Mouse (Mus musculus) neural tube, embryonic 13.5 days (tissue): ENCODE measurements around the gene Mrpl58. TPM values are rescaled to one million over a fixed set of nuclear protein-coding genes. Genes with fewer than 3 reads are reported as not detected.

Source experiments
- ATAC-seq: fragments of 200-750 bp; cut with Nextera tagmentation; 2 replicates; pipeline ENCODE4 v1.8.0; 2017; ENCODE audit warnings: low read depth, mild to moderate bottlenecking, moderate TSS enrichment, moderate library complexity
- H3K27ac ChIP-seq: fragments of 300-500 bp; sonication (generic); replicated peaks from 2 replicates; pipeline ENCODE4 v1.5.1; 2015; ENCODE audit warnings: moderate library complexity, mild to moderate bottlenecking, inconsistent platforms
- H3K27me3 ChIP-seq: fragments of 300-500 bp; sonication (generic); 2 replicates; pipeline ENCODE4 v1.6.1; 2015; ENCODE audit warnings: mild to moderate bottlenecking, inconsistent platforms
- H3K36me3 ChIP-seq: fragments of 300-500 bp; sonication (generic); 2 replicates; pipeline ENCODE4 v1.6.1; 2015; ENCODE audit warnings: mild to moderate bottlenecking, inconsistent platforms
- H3K4me1 ChIP-seq: fragments of 300-500 bp; sonication (generic); replicated peaks from 2 replicates; pipeline ENCODE4 v1.6.1; 2015; ENCODE audit warnings: inconsistent platforms
- H3K4me2 ChIP-seq: fragments of 300-500 bp; sonication (generic); 2 replicates; pipeline ENCODE4 v1.6.1; 2015; ENCODE audit warnings: inconsistent platforms, mild to moderate bottlenecking, moderate library complexity
- H3K4me3 ChIP-seq: fragments of 300-500 bp; sonication (generic); 2 replicates; pipeline ENCODE4 v1.5.1; 2015; ENCODE audit warnings: mild to moderate bottlenecking, inconsistent platforms
- H3K9ac ChIP-seq: fragments of 300-500 bp; sonication (generic); 2 replicates; pipeline ENCODE4 v1.6.1; 2015; ENCODE audit warnings: moderate library complexity, mild to moderate bottlenecking, inconsistent platforms
- H3K9me3 ChIP-seq: fragments of 300-500 bp; sonication (generic); 2 replicates; pipeline ENCODE4 v1.6.1; 2016; ENCODE audit warnings: inconsistent platforms
- WGBS: fragments of 180-500 bp; shearing (Covaris S2); methylation state at CpG from one replicate; pipeline ENCODE4 v1.1.7; 2015; 5-methylcytosine and 5-hydroxymethylcytosine counted together
- polyA plus RNA-seq: library from polyadenylated mRNA; unstranded; fragments of >200 nt; fragmentation: Nextera tagmentation; extraction: Ambion mirVana; gene quantifications from 2 replicates; pipeline ENCODE4 v1.2.1, GENCODE M21; 2015

Mrpl58 gene
- polyA plus RNA-seq, 1 experiment from 2014 or later: 203 TPM

DNA sequence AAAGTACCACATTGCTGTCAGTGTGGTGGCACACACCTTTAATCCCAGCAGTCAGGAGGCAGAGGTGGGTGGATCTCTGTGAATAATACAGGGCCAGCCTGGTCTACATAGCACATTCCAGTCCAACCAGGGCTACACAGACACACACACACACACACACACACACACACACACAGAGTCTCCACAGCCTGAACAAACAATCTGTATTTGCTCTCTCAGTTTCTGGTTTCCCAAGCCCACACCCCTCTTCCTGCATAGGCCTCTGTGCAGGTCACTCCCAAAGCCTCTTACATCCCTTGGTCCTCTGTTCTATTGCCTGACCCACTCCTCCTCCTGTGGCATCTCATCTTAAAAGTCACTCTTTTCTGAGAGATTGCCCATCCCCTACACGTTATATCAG is 31.5 kb upstream of the Mrpl58 start:
- Histone ChIP-seq H3K4me2 (no peak overlapping the region), H3K27ac (no peak overlapping the region), H3K27me3 (peaks cover 60% of the 10 kb centered on the region), H3K4me3 (no peak overlapping the region), H3K9me3 (no peaks in the 10 kb centered on the region), H3K4me1 (peaks cover 20% of the 10 kb centered on the region), H3K36me3 (no peaks in the 10 kb centered on the region), H3K9ac (no peak overlapping the region)
- ATAC-seq: no peak
- WGBS: 72% methylated on average over 1 of the region's 1 CpGs

DNA sequence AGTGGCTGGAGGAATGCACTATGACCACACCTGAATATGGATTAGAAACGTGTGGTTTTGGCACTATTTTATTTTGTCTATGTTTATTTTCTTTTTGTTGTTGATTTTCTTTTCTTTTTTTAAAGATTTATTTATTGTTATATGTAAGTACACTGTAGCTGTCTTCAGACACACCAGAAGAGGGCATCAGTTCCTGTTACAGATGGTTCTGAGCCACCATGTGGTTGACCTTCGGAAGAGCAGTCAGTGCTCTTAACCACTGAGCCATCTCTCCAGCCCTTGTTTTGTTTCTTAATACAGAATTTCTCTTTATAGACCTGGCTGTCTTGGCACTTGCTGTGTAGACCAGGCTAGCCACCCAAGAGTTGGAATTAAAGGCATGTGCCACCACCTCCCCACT is 30.8 kb upstream of the Mrpl58 start:
- Histone ChIP-seq H3K36me3 (no peaks in the 10 kb centered on the region), H3K4me2 (no peak overlapping the region), H3K9ac (no peak overlapping the region), H3K27ac (no peak overlapping the region), H3K4me1 (peaks cover 17% of the 10 kb centered on the region), H3K9me3 (no peaks in the 10 kb centered on the region), H3K4me3 (no peak overlapping the region), H3K27me3 (peaks cover 60% of the 10 kb centered on the region)
- WGBS: 54% methylated on average over 2 of the region's 2 CpGs
- no peak for ATAC-seq

DNA sequence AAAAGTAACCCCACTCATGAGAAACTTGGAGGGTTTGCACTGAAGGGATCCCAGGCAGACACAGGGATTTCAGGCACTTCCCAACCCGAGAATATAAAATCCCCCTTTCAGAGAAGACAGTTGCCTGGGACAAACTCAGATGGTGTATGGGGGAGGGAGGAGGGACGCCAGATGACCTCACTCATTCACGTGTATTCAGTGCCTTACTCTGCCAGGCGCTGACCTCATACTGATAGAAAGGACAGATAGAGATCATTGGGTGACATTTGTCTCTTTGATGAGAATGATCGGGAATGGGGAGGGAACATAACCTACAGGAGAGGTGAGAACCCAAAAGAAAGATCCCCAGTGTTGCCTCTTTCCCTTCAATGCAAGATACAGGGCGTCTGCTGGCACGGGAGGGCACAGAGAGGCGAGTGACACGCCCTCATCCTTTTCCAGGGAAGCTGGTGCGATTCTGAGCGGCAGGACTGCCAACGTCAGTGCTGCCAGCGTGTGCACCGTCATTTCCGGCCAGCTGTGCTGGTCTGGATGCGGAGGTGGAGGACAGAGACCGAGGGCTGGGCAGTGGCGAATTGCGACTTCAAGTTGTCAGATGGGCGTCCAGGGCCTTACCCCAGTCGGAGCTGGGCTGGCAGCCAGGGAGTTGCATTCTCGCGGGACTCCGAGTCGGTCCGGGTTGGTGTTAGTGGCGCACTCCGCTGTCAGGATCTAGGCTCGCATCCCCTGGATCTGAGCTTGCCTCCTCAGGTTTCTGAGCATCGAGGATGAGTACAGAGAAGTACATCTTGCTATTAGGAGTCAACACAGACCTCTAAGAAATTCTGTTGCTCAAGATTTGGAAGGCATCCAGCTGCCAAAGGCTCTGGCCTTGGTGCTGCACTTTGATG is 29.5 kb upstream of the Mrpl58 start:
- peak overlapping the region; percentile 75 for H3K9ac ChIP-seq
- H3K27me3 ChIP-seq: peaks cover 51% of the 10 kb centered on the region
- H3K4me2 ChIP-seq: peak overlapping the region; percentile 70
- 2% methylated on average over 30 of the region's 30 CpGs for WGBS
- peak overlapping the region; percentile 57 for H3K27ac ChIP-seq
- H3K4me3 ChIP-seq: peak overlapping the region; percentile 46
- H3K36me3 ChIP-seq: no peaks in the 10 kb centered on the region
- no peaks in the 10 kb centered on the region for H3K9me3 ChIP-seq
- peak; percentile 71 for ATAC-seq
- peaks cover 16% of the 10 kb centered on the region for H3K4me1 ChIP-seq

DNA sequence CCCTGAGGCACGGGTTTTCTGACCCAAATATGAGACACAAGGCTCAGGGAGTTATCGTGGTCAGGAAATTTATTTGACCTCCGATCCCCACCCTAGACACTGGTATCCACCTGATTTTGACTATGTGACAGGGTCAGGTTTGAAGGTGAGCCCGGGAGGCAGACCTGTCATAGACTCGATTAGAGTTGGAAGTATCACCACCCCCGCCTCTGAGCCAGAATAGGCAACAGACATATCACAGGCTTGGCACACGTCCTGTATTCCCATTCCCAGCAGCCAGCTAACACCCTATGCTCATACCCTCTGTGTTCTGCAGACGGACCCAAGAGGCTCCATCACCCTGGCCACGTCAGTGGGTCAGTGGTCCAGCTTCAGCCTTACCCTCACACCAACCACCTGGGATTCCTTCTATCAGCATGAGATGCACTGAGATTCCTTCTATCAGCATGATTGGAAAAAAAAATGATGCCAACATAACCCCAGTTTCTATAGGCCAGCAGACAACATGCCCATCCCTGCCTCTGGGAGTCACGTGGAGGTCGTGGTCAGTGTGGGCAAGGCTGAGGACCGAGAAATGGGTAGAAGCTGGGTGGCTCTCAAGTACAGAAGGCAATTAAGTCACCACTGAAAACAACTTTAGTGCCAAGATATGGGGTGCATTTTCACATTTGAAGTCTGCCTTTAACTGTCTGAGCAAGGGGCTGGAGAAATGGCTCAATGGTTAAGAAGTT is 28.7 kb upstream of the Mrpl58 start:
- Histone ChIP-seq H3K4me1 (peaks cover 16% of the 10 kb centered on the region), H3K4me3 (peak overlapping the region; percentile 46), H3K4me2 (peak overlapping the region; percentile 70), H3K9ac (peak overlapping the region; percentile 75), H3K27ac (peak overlapping the region; percentile 57), H3K9me3 (no peaks in the 10 kb centered on the region), H3K36me3 (no peaks in the 10 kb centered on the region), H3K27me3 (peaks cover 45% of the 10 kb centered on the region)
- 68% methylated on average over 12 of the region's 12 CpGs for WGBS
- peak; percentile 12; the same call in 1 of the 2 replicates for ATAC-seq

DNA sequence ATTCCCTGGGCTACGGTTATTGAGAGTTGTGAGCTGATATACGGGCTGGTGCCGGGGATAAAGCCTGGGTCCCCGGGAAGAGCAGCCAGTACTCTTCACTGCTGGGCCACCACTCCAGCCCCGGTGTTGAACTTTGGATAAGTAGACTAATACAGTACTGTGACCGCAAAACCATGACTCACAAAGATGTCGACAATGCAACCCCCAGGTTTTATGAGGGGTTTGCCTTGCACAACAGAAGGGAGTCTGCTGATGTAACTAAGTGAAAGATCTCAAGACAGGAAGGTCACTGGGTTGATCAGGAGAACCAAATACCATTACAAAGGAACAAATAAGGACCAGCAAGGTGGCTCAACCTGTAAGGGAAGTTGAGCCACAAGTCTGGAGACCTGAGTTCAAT is 26.8 kb upstream of the Mrpl58 start:
- Histone ChIP-seq H3K4me3 (no peak overlapping the region), H3K9ac (no peak overlapping the region), H3K9me3 (no peaks in the 10 kb centered on the region), H3K36me3 (no peaks in the 10 kb centered on the region), H3K4me1 (peaks cover 19% of the 10 kb centered on the region), H3K27me3 (peaks cover 34% of the 10 kb centered on the region), H3K4me2 (no peak overlapping the region), H3K27ac (no peak overlapping the region)
- no peak for ATAC-seq
- WGBS: 61% methylated on average over 7 of the region's 7 CpGs

DNA sequence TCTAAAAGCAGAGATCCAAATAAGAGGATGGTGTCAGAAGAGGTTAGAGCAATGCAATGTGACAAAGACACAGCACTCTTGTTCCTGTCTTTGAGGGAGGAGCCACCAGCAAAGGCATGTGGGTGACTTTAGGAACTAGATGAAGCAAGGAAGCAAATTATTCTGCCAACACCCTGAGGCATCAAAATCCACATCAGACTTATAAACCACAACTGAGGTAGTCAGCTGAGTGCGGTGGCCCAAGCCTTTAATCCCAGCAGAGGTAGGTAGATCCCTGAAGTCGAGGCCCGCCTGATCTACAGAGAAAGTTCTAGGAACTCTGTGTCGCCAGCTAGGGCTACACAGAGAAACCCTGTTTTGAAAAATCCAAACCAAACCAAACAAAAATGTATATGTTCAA is 26.3 kb upstream of the Mrpl58 start:
- no peak overlapping the region for H3K9ac ChIP-seq
- H3K27me3 ChIP-seq: peaks cover 30% of the 10 kb centered on the region
- H3K9me3 ChIP-seq: no peaks in the 10 kb centered on the region
- no peak overlapping the region for H3K4me2 ChIP-seq
- no peak overlapping the region for H3K27ac ChIP-seq
- H3K4me3 ChIP-seq: no peak overlapping the region
- ATAC-seq: no peak
- H3K4me1 ChIP-seq: peaks cover 19% of the 10 kb centered on the region
- 87% methylated on average over 4 of the region's 4 CpGs for WGBS
- H3K36me3 ChIP-seq: no peaks in the 10 kb centered on the region

DNA sequence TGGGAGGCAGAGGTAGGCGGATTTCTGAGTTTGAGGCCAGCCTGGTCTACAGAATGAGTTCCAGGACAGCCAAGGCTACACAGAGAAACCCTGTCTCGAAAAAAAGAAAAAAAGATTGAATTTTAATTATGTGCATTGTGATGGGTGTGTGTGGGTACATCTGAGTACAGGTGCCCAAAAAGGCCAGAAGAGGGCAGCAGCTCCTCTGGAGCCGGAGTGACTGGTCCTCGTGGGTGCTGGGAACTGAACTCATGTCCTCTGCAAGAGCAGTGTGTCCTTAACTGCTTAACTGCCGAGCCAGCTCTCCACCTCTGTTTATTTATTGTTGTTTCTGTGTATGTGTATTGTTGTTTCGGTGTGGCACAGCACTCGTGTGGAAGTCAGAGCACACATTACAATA is 25.7 kb upstream of the Mrpl58 start:
- no peak for ATAC-seq
- H3K4me1 ChIP-seq: peaks cover 24% of the 10 kb centered on the region
- 86% methylated on average over 7 of the region's 7 CpGs for WGBS
- peaks cover 26% of the 10 kb centered on the region for H3K27me3 ChIP-seq
- H3K36me3 ChIP-seq: no peaks in the 10 kb centered on the region
- H3K4me3 ChIP-seq: no peak overlapping the region
- no peak overlapping the region for H3K4me2 ChIP-seq
- H3K9ac ChIP-seq: no peak overlapping the region
- H3K27ac ChIP-seq: no peak overlapping the region
- H3K9me3 ChIP-seq: no peaks in the 10 kb centered on the region

DNA sequence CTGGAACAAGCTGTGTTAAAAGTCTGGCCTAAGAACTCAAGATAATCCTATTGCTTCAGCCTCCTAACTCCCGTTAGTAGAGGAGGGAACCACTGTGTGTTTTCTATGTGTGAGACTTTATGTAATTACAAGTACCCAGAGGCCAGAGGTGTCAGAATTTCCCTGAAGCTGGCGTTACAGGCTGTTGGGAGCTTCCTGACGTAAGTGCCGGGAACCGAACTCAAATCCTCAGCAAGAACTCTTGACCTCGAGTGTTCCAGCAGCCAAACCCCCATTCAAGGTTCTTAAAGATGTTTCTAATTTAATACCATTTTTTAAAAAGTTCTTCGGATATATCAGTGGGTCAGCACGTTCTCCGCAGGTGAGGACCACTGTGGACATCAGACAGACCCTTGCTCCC is 22.3 kb upstream of the Mrpl58 start:
- peak overlapping the region; percentile 86 for H3K4me3 ChIP-seq
- H3K4me1 ChIP-seq: peaks cover 43% of the 10 kb centered on the region
- H3K27me3 ChIP-seq: no peaks in the 10 kb centered on the region; the same call in 1 of the 2 replicates
- no peak overlapping the region for H3K9ac ChIP-seq
- H3K4me2 ChIP-seq: peak overlapping the region; percentile 93
- no peaks in the 10 kb centered on the region for H3K9me3 ChIP-seq
- H3K36me3 ChIP-seq: no peaks in the 10 kb centered on the region
- H3K27ac ChIP-seq: peak overlapping the region; percentile 97; the same call in 1 of the 2 replicates
- no peak for ATAC-seq
- 19% methylated on average over 9 of the region's 9 CpGs for WGBS

DNA sequence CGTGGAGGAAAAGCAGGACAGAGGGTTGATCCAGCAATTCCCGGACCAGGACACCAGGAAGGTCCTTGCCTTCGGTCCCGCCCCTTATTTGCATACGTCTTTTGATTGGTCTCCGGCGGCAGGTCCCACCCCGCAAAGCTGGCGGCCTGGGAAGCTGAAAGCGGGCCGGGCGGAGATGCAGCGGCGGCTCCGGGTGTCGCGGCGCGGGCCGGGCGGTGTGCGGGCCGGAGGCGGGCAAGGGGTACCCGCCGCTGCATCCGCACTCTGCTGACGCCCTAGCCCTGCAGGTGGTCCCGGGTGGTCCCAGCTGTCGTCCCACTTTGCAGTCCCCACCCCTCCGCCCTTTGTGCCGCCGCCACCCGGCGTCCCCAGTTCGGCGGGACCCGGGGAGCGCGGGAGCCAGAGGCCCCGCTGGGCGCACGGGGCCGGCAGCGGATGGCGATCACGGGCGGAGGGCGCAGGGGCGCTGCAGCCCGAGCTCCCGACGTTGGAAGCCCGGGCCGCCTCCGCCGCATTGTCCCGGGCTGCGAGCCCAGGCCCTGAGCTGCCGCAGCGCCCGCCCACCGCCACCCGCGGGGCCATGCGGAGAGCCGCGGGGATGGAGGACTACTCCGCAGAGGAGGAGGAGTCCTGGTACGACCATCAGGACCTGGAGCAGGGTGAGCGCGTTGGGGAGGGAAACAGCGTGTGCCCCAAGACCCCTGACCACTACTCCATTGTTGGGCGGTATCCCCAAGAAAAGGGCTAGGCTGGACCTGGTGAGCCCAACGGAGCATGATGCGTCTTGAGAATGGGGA is 21.6 kb upstream of the Mrpl58 start, which contains the start of gene Cdr2l:
TSS of gene Cdr2l (plus strand) at position 174 of the 797 bp plus-strand sequence.
- WGBS: under 1% methylated on average over 72 of the region's 76 CpGs
- peak within 1 kb of the TSS; percentile 97 for H3K27ac ChIP-seq
- H3K27me3 ChIP-seq: no peaks in the 10 kb centered on the region
- peak; percentile 90 for ATAC-seq
- peak within 1 kb of the TSS; percentile 96 for H3K9ac ChIP-seq
- no peaks in the 10 kb centered on the region for H3K9me3 ChIP-seq
- H3K4me2 ChIP-seq: peak within 1 kb of the TSS; percentile 93
- H3K36me3 ChIP-seq: no peaks in the 10 kb centered on the region
- peak within 1 kb of the TSS; percentile 86 for H3K4me3 ChIP-seq
- peaks cover 48% of the 10 kb centered on the region for H3K4me1 ChIP-seq

DNA sequence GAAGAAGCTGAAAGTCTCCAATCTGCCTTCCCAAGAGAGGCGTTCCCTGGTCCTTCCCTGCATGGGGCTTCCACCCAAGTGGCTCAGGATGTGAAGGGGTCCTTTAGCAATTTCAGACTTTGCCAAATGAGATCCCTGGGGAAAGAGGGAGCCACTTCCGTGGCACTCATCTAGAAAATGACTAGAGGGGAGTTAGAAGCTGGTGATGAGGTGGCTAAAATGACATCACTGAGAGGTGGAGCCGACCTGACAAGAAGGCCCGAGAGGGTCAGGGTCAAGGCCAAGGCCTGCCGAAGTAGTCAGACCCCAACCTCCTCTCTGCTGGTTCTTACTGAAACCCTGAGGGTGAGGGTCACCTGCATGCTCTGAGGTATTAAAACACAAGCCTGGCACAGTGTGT is 20.7 kb upstream of the Mrpl58 start:
- H3K4me3 ChIP-seq: peak overlapping the region; percentile 86
- H3K27ac ChIP-seq: peak overlapping the region; percentile 97
- peaks cover 55% of the 10 kb centered on the region for H3K4me1 ChIP-seq
- peak overlapping the region; percentile 93 for H3K4me2 ChIP-seq
- no peak for ATAC-seq
- H3K27me3 ChIP-seq: no peaks in the 10 kb centered on the region
- WGBS: 9% methylated on average over 5 of the region's 5 CpGs
- no peaks in the 10 kb centered on the region for H3K9me3 ChIP-seq
- H3K9ac ChIP-seq: peak overlapping the region; percentile 96
- H3K36me3 ChIP-seq: no peaks in the 10 kb centered on the region

DNA sequence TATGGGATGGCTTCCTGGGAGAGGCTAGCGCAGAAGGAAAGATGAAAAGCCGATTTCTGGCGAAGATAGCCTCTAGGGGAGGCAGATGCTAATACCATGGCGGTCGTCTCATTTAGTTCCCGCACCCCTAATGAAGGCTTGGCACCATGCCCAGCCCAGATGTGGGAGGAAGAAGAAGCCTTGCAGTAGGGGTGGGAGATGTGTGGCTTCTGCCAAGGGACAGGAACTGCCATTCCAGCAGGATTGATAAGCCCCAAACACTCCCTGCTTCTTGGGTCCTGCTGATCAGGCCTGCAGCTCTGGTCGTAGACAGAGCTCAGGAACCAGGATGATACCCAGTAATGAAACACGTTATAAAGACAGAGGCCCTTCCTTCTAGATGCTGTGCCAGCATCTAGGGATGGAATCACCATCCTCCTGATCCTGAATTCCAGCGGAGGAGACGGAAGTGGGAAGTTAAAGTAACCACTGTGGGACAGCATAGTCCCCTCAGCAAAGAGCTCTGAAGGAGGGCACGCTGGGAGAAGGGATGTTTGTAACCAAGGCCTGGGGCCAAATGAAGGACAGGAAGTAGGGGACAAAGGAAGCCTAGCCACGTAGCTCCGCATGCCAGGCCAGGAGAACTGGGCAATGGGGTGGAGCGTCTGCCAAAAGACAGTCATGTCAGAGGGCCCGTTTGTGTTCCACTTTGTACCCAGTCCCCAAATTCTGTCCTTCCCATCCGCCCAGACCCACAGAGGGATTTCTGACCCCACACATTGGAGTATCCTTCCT is 19.7 kb upstream of the Mrpl58 start:
- ATAC-seq: peak; percentile 6; the same call in 1 of the 2 replicates
- Histone ChIP-seq H3K4me3 (peak overlapping the region; percentile 86), H3K36me3 (no peaks in the 10 kb centered on the region), H3K4me2 (peak overlapping the region; percentile 93), H3K27ac (peak overlapping the region; percentile 97), H3K4me1 (peaks cover 55% of the 10 kb centered on the region), H3K9me3 (no peaks in the 10 kb centered on the region), H3K27me3 (no peaks in the 10 kb centered on the region), H3K9ac (peak overlapping the region; percentile 96)
- WGBS: 35% methylated on average over 16 of the region's 16 CpGs
